Mouse (Mus musculus) layer of hippocampus, adult 18-20 months (tissue): ENCODE results near the gene Megf11. TPM values are rescaled to one million over a fixed set of nuclear protein-coding genes. Genes with fewer than 3 reads are reported as not detected.
A peak's percentile ranks its signal among the peaks of the same experiment; 100 is the strongest.
"Not testable (repeated sequence)": the region's sequence is repeated elsewhere in the genome, so short reads cannot be mapped to it uniquely, and the experiment has no call there.

ENCODE experiments used
- DNase-seq, 2 experiments: peaks; one replicate each; pipeline ENCODE4 v3.0.0; 2022; ENCODE audit warnings: low spot score in 2 of 2
- total RNA-seq, 2 experiments: library from RNA; stranded (reverse); gene quantifications; 2 replicates each; pipeline ENCODE4 v1.2.3; 2021

Megf11 gene
- total RNA-seq, 2 experiments from 2014 or later, result 12.7 to 14.3 TPM

GRCm38 (mm10) chr9:64695266-64695665 is 309.8 kb downstream of the Megf11 start:
- no peak for DNase-seq

GRCm38 (mm10) chr9:64696404-64696803 is 311.0 kb downstream of the Megf11 start:
- DNase-seq, result no peak

DNA sequence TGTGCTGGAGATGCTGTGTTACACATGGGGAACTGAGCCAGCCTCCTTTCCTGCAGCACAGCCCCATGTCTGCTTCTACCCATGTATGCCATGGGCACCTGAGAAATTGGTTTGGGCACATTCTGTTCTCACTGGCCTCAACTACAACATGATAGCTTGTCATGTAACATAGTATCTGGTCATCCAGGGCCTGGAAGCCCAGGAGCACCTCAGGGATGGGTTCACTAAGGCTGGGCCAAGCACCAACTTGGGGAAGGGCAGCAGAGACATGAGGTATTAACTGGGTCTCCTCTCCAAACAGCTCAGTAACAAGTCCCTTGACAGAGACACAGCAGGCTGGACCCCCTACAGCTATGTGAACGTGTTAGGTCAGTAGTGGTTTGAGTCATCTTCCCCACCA is 311.6 kb downstream of the Megf11 start:
- DNase-seq, result no peak

DNA sequence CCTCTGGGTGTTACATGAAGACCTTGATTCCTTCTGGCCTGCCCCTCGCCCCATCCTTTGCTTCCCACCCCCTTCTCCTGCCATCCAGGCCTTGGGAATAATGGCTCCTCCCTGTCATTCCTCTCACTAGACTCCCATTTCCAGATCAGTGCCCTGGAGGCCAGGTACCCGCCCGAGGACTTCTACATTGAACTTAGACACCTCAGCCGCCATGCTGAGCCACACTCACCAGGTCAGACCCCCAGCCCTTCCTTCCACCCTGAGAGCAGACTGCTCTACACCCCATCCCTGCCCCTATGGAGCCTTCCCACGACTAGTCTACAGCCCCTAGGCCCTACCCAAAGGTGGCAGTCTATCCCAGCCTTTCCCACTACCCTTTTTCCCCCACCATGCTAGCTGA is 312.3 kb downstream of the Megf11 start:
- no peak for DNase-seq

- no peak for DNase-seq
Observed at GRCm38 (mm10) chr9:64698586-64698985, 313.2 kb downstream of the Megf11 start.

- no peak for DNase-seq
Observed at GRCm38 (mm10) chr9:64700451-64701311, 315.3 kb downstream of the Megf11 start.

DNA sequence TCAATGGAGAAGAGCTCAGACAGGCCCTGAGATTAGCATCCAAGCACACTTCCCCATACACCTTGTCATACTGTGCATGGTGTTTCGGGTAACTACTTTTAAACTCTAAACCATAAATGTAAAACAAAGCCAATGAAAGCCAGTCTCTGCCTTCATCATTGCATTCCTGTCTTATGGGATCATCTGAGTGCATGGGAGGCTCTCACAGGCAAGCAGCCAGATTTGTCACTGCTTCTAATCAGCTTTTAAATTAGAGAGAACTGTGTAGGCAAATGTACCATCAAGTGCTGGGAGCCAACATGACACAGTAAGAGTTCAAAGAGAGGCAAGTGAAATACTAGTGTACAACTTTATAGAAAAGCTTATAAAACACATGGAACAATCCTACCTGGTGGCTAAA is 316.2 kb downstream of the Megf11 start:
- DNase-seq, result peak; percentile 44 to 87

DNA sequence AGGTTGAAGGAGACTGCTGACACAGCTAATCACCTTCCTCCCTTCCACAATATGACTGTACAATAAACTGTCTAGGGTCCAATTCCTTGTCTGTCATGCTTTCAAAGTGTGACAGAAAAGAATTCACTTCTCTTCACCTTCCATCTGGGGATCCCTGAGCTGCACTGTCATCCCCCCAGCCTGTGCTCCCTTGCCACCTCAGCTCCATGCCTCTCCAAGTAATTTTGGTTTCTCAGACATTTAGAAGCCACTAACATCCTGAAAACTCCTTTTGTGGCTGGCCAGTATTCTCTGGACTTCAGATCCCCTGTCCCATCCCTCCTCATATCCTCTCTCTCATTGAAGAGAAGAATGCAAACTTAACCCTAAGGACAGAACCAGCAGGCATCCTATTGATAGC is 317.0 kb downstream of the Megf11 start:
- no peak for DNase-seq

DNA sequence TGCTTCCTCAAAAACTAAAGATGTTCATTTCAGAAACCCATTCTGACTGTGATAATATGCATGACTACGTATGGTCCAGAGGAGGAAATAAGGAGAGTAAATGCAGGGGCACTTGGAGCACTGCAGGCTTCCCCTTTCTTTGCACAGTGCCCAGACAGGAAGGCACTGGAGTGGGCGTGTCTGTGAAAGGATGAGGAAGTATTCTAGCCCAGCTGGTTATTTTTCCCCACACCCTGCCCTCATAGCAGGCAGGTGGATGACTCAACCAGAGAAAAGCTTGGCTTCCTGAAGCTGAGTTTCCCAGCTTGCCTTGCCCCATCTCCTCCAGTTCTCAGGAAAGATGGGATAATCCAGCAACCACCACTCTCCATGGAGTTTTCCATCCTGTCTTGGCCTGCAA is 317.5 kb downstream of the Megf11 start:
- peak in 1 of 2 experiments; percentile 22 for DNase-seq

DNA sequence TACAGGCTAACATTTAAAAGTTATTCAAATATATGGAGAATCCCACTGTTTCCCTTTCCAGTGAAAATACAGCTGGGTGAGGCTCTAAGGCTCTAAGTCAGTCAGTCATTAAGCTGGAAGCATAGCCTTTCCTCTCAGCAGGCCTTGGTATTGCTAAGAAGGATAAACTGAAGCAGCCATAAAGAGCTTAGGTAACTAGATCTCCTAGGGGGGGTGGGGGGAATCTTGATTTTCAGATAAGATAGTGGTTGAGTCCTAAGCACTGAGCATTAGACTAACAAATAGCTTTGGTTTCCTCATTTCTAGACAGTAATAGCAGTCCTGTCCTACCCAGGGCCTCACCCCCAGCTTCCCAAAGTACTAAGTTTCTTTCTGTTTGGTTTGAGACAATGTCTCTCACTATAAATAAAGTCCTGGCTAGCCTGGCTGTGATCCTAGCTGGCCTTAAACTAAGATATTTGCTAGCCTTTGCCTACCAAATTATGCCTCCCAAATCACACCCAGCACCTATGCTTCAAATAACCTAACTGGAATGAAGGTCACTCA is 318.1 kb downstream of the Megf11 start:
- DNase-seq, result no peak

DNA sequence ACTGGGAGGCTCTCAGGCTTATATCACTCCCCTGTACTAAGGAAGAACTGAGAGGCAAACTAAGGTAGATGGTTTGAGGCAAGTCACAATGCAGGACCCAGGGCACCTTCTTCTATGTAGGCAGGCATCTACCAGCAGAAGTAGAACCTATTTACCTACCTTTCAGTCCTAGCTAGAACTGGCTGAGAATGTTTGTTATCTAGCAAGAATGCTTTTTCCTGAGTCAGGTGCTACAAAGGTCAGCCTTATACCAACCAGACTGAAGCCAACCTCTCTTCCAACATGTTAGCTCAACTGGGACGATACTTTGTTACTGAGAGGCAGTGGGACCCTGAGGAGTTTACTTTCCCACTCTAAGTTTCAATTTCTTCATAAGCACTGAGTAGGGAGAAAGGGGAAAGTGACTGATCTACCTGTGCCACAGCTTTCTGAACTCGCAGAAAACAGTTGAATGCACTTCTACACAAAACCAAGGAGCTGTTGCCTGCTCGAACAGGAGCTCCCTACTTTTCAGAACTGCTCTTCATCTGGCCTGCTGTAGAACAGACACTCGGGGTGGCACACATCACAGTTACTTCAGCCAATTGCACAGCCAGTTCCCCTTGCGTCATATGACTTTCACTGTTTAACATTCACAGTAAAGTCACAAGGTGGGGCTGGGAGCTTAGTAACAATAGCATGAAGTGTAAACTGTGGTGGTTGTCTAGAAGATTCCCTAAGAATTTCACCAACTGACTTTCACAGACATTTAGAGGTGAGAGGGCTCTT is 318.8 kb downstream of the Megf11 start:
- no peak for DNase-seq

- not testable (repeated sequence) for DNase-seq
Observed at GRCm38 (mm10) chr9:64710291-64710690, 324.9 kb downstream of the Megf11 start.

GRCm38 (mm10) chr9:64719526-64720163 is 334.2 kb downstream of the Megf11 start:
- DNase-seq, result no peak

DNA sequence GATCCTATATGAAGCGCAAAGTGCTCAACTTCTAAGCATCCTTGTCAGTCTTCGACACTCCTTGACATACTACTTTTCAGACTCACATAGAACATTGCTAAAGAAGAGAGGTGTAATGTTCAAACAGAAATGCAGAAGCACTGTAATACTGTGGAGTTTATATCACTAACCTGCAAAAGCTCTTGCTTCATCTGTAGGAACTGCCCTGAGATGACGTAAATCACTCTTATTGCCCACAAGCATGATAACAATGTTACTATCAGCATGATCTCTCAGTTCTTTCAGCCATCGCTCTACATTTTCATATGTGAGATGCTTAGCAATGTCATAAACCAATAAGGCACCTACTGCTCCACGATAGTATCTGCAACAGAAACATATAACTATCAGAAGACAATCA is 341.0 kb downstream of the Megf11 start:
- DNase-seq, result no peak

DNA sequence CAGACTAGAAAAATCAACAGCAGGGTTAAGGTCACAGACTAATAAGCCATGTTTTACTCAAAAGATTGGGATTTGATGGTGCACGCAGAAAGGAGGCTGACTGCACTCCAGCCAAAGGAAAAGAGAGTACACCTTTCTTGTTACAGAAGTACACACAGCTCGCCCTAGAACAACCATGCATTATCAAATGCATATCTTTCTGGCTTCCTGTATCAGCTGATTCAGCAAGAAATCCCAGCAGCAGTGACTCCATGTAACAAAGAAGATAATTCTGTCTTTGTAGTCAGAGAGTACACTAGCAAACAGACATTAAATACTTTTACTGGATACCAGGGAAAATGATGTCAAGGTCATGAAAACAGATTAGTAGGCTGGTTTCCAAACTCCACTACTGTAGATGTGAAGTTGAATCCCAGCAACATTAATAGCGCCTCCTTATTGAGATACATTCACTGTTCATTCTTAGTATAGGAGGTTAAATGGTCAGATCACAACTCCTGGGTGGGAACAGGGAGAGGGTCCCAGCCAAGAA is 345.7 kb downstream of the Megf11 start:
- no peak for DNase-seq

DNA sequence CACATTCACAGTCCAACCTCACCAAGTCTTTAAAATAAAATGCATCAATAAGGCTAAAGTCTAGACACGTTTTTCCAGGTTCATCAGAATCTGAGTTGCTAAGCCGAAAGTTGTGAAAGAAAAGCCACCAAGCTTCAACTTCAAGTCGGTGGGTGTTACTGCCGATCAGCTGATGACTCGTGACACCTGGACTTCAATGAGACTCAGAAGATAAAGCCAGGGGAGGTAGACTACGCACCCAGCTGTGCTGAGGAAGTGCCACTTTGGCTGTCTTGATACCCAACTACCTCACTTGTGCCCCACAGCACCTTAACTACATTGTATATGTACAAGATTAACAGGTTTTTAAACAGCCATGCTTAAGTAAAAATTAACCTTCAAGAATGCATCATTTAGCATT is 348.7 kb downstream of the Megf11 start:
- no peak for DNase-seq

GRCm38 (mm10) chr9:64734992-64735391 is 349.6 kb downstream of the Megf11 start:
- not testable (repeated sequence) for DNase-seq

GRCm38 (mm10) chr9:64736076-64736638 is 350.7 kb downstream of the Megf11 start:
- DNase-seq, result no peak

- peak; percentile 22 to 51 for DNase-seq
Observed at GRCm38 (mm10) chr9:64736639-64737405, 351.4 kb downstream of the Megf11 start.
